Mouse (Mus musculus): ENCODE measurements at regions not wholly inside any gene's neighbourhood (a gene's known extent, or its start where the extent isn't known, plus 50 kb on each side); places are given as distances from the start of the nearest gene placed in this dataset.
"Not testable (repeated sequence)": the region's sequence is repeated elsewhere in the genome, so short reads cannot be mapped to it uniquely, and the experiment has no call there.

GRCm38 (mm10) chr4:28064935-28065334, 748.0 kb upstream of the Epha7 start:
- no peak for DNase-seq (ENCODE audit: extremely low read depth, insufficient read length, low spot score)

GRCm38 (mm10) chr4:28065828-28066227, 747.1 kb upstream of the Epha7 start:
- no peak for DNase-seq (ENCODE audit: extremely low read depth, insufficient read length, low spot score)

- DNase-seq (ENCODE audit: extremely low read depth, insufficient read length, low spot score): no peak
Observed at GRCm38 (mm10) chr4:28079030-28079429, 733.9 kb upstream of the Epha7 start.

GRCm38 (mm10) chr4:28092854-28093253, 720.1 kb upstream of the Epha7 start:
- DNase-seq (ENCODE audit: extremely low read depth, insufficient read length, low spot score): no peak

GRCm38 (mm10) chr4:28143165-28143564, 669.8 kb upstream of the Epha7 start:
- no peak for DNase-seq (ENCODE audit: extremely low read depth, insufficient read length, low spot score)

- no peak for DNase-seq (ENCODE audit: extremely low read depth, insufficient read length, low spot score)
Observed at GRCm38 (mm10) chr4:28155116-28155515, 657.8 kb upstream of the Epha7 start.

- peak; percentile 43 for DNase-seq (ENCODE audit: extremely low read depth, insufficient read length, low spot score)
Observed at GRCm38 (mm10) chr4:28176771-28177170, 636.2 kb upstream of the Epha7 start.

GRCm38 (mm10) chr4:28190861-28191260, 622.1 kb upstream of the Epha7 start:
- DNase-seq (ENCODE audit: extremely low read depth, insufficient read length, low spot score): no peak

- DNase-seq (ENCODE audit: extremely low read depth, insufficient read length, low spot score): no peak
Observed at GRCm38 (mm10) chr4:28227594-28228208, 585.2 kb upstream of the Epha7 start.

GRCm38 (mm10) chr4:28235516-28235915, 577.4 kb upstream of the Epha7 start:
- not testable (repeated sequence) for DNase-seq (ENCODE audit: extremely low read depth, insufficient read length, low spot score)

- no peak for DNase-seq (ENCODE audit: extremely low read depth, insufficient read length, low spot score)
Observed at GRCm38 (mm10) chr4:28242272-28242671, 570.7 kb upstream of the Epha7 start.

All from 3134 (cell line).